Mouse (Mus musculus): ENCODE results near the gene Mmgt1.

Gene Mmgt1

DNA sequence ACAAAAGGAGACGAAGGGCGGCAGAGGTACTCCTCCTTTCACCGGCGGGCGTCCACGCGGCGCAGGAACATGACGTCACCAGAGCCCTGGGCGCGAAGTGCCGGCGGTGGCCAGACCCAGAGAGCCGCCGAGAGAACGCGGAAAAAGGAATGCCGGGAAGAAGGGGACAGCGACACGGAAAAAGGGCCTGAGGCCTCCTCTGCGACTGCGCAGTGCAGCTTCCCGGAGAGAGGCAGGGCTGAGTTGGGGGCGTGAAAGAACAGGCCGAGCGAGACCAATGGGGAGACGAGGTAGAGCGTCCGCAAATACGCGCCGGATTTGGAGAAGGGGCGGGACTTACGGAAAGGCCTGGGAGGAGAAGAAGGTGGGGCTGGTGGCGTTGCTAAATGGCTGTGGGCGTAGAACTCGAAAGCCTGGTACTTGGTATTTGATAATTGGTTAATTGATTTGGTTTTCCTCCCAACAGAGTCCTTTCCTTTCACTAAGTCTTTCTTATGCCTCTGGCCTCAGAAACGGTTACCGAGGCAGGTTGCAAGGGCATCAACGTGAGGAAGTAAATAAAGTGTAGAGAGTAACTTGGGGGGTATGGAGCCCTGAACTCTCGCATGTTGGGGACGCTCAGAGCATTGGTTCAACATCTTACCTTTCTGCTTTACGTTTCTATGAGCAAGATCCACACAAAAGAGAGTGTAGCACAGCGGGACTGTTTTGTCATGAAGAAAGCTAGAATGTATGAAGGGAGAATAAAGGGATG is at the start of gene Mmgt1:
TSS of gene Mmgt1 (minus strand) at position 183 of the 754 bp plus-strand sequence.
- DNase-seq (ENCODE audit: low spot score in 2 of 2) = peak; percentile 72 to 85

DNA sequence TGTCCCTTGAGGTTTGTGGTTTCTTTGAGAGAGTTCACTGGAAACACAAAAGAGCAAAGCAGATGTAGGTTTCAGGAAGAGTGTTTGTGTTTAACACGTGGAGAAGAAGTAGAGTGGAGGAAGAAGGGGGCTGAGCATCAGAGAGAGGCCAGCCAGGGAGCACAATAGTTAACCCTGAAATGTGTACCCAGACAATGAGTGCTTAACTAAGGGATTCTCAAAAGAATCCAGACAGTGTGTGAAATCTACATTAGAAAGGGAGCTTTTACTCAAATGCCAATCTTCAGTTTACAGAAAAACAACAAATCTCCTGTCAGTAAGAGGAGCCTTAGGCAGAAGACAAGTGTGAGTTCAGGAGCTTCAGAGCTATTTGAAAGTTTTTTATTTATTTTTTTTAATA is 42.2 kb upstream of the Mmgt1 start:
- no peak for DNase-seq (ENCODE audit: low spot score in 2 of 2)

DNA sequence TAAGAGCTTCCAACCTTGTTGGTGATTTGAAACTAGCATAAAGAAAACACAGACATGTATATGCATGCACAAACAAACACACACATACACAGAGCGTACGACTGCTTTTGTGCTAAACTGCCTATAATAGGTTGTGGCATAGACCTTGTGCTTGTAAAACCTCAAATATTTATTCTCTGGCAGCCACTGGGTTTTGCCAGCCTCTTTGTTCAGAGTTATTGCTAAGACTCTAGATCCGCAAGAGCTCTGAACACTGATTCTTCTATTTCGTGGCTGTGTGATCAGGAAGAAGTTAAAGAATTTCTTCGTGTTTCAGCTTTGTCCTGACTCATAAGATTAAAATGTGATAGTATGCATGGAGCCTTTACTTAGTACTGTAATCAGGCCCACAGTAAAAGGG is 38.3 kb upstream of the Mmgt1 start:
- no peak for DNase-seq (ENCODE audit: low spot score in 2 of 2)

DNA sequence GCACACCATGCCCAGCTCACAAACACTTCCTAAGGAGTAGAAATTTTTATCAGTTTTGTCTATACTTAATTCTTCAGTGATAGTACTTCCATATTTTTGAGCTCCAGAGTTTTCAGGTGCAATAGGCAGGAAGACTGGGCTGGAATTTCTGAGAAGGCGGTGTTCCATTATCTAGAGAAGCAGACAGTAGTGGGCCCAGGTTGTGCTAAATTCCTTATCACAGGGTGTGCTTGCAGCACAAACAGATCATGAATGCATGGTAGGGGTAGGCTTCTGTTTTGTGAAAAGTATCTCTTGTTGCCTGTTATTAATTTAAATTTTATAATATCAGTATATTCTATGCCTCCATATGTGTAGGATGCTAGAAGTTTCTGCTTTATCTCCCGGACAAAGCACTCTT is 17.4 kb upstream of the Mmgt1 start:
- DNase-seq (ENCODE audit: low spot score in 2 of 2) = no peak

DNA sequence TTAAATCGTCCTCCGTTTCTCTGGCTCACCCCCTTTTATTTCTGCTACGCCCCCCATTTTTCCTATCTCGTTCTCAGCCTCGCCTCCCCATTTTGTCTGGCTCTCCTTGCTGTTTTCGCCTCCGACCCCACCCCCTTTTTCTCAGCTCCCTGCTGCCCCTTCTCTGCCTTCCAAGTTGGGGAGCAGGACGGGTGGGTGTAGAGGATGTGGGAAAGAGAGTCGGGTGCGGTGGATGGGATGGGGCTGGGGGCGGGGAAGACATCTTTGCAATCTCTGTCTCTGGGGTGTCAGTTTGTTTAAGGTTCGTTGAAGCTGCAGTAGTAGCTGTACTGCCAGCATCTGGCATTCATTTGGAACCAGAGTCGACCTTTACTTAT is 12.4 kb upstream of the Mmgt1 start:
- peak in 1 of 2 experiments; percentile 6 for DNase-seq (ENCODE audit: low spot score in 2 of 2)

DNA sequence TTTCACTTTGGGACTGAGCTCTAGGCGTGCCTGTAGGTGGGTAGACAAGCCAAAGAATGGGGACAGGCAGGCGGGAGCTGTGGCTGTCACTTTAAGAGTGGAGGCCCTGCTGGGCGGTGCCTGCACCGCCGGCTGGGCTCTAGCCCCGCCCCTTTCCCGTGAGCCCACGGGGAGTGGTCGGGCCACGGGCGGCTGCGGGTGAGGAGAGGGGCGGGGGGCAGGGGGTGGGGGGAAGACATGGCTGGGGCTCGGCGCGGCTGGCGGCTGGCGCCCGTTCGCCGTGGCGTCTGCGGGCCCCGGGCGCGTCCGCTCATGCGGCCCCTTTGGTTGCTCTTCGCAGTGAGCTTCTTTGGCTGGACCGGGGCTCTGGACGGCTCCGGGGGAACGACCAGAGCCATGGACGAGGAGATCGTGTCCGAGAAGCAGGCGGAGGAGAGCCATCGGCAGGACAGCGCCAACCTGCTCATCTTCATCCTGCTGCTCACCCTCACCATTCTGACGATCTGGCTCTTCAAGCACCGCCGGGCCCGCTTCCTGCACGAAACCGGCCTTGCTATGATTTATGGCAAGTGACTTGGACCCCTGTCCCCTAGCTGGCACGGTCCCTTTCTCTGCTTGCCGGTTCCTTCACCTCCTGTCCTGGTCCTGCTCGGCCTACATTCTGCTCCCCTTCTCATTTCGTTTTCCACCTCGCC is 11.9 kb upstream of the Mmgt1 start, which contains the start of gene Slc9a6:
TSS of gene Slc9a6 (plus strand) at position 135 of the 695 bp plus-strand sequence.
- DNase-seq (ENCODE audit: low spot score in 2 of 2) = peak; percentile 37 to 64

DNA sequence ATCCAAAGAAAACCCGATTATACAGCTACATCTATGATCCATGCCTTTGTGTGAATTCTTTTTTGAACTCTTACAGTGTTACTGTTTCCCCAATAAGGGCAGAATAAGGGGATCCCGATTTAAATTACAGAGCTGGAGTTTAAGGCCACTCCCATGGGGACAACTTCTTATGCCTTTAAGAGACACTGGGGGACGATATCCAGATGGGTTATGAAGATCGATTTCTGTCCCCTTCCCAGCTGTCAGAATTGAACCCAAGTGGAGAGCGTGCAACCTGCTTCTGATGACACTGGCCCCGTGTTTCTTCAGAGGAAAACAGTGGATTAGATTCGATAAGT is 11.4 kb upstream of the Mmgt1 start:
- DNase-seq (ENCODE audit: low spot score in 2 of 2) = no peak

DNA sequence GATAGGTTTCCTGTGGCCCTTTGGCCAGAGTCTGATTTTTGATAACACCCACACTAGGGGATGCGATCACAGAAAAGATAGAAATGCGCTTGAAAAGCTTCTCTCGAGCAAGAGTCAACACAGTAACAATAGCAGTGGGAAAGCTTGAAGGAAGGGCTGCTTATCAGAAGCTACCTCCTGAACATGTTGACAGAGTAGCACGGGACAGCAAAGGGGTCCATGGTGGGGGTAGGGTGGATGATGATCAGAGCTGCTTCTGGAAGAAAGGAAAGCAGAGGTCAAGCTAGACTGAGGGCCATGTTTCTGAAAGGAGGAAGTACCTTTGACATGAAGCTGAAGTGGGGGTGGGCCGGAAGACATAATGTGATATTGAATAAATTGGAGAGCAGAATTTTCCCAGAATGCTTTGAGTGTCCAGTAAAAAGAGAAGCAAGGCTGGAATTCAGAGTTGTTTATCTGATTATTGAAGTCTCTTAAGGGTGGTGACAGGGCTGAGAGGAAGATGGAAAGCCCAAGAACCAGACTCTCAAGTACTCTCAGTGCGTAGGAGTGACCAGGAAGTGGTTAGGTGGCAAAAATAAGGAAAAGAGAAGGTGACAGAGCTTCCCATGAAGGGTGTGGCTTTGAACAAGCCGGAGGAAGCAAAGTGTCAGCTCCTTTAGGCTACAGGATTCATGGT is 9.3 kb upstream of the Mmgt1 start:
- no peak for DNase-seq (ENCODE audit: low spot score in 2 of 2)

DNA sequence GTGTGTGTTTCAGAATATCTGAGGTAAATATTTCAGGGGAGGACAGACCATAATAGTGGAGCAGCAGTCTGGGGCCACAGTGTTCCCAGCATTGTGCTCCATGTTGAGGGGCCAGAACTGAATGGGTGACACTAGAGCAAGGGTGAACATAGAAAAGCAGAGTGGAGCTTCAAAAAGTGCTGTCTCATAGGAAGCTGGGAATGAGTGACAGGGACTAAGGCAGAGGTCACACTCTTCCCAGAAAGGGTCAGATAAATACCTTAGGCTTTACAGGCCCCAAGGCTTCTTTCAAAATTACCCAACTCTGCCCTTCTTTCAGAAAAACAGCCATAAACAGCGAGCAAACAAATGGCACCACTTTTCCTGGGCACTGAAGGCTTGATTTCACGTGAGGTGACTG is 8.7 kb upstream of the Mmgt1 start:
- DNase-seq (ENCODE audit: low spot score in 2 of 2) = no peak

DNA sequence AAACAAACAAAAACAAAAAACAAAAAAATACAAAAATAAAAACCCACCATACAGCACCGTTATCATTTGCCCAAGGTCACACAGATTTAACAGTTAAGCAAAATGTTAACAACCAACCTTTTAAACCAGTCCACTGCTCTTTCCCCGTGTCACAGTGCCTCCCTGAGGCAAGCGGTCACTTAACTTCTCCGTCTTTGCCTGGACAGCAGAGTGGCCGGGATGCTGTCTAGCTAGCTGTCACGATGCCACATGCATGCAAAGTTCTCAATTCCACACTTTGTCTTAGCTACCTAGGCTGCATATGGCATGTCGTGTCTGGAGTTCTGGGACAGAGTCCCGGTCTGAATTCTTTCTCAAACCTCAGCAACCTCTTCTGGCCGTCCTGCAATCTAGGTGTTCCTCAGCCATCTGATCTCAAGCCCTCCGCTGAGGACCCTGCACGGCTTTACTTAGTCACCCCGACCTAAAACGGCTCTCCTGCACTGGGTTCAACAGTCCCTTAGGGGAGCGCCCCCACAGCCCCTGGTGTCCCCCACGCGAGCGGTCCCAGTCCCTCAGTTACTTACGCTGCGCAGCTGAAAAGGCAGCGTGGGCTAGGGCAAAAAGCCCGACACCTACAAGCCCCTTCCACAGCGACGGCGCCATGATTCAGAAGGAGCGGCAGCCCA is 516 bp downstream of the Mmgt1 start:
- no peak for DNase-seq (ENCODE audit: low spot score in 2 of 2)

DNA sequence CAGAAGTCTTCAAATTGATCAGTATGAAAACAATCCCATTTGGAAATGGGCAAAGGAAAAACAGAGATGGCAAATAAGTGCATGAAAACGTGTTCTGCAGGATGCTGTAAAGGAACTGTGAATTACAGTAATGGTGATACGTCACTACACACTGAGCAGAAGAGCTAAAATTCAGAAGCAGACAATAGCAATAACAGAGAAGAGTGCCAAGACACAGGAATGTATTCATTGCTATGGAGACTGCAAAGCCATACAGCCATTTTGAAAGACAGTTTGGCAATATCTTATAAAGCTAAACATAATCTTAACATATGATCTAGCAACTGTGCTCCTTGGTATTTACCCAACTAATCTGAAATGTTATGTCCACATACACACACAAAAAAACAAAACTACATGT is 19.7 kb downstream of the Mmgt1 start:
- no peak for DNase-seq (ENCODE audit: low spot score in 2 of 2)

DNA sequence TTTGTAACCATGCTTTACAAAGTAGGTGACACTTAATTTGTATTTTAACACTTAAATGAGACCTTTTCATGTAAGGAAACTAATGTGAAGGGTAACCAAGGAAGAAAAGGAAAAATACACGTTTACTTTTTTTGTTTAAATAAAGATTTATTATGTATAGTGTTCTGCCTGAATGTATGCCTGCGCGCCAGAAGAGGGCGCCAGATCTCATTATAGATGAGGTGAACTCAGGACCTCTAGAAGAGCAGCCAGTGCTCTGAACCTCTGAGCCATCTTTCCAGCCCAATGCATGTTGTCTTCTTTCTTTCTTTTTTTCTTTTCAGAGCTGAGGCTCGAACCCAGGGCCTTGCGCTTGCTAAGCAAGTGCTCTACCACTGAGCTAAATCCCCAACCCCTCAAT is 25.4 kb downstream of the Mmgt1 start:
- no peak for DNase-seq (ENCODE audit: low spot score in 2 of 2)

DNA sequence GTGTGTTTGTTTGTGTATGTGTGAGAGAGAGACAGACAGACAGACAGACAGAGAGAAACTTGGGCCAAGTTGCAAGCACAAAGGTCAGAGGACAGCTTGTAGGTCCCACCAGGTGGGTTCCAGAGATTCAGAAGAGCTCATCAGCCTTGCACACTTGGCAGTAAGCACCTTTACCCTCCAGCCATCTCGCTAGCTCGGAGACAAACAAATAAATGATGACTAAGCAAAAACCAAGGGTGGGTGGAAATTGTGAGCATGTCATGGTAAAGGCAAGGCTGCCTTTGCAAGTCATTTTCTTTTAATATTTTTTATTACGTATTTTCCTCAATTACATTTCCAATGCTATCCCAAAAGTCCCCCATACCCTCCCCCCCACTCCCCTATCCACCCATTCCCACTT is 44.3 kb downstream of the Mmgt1 start:
- no peak for DNase-seq (ENCODE audit: low spot score in 2 of 2)

DNA sequence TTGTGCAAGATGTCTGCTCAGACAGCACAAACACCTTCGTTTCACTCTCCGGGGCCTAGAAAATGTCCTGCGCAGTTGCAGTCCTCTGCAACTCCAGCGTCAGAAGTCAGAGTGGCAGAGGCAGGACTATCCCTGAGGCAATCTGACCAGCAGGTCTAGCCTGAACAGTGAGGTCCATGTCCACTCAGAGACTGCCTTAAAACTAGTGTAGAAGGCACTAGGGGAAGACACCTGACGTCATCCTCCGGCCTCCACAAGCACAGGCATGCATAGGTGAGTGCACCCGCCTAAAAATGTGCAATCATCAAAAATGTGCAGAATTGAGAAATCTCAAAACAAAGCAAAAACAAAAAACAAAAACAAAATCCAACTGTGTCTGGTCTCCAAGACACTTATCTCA is 48.4 kb downstream of the Mmgt1 start, which contains the start of gene Gm648:
TSS of gene Gm648 (minus strand) at position 101 of the 400 bp plus-strand sequence.
- no peak for DNase-seq (ENCODE audit: low spot score in 2 of 2)

DNA sequence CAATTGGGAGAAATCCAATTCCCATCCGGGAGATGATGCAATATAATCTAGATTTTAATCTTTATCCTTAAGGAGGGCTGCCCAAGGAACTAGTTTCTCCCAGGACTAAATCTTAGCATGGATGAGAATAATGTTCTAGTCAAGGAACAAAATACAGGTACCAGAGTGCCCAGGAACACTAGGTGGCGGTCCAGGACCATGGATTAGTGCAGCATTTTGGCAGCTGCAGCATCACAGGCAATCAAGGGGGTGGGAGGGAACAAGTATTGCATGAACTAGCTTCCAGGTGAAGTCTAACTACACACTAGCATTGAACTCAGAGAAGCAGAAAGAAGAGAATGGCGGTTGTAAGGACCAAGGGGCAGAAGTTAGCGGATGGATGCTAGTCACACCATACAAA is 60.7 kb downstream of the Mmgt1 start:
- DNase-seq (ENCODE audit: low spot score in 2 of 2) = peak in 1 of 2 experiments; percentile 6

Data from cerebellum, postnatal 4 days (tissue).